8 mouse cellular contexts compared by ENCODE assay signal in the genomic region with DNA sequence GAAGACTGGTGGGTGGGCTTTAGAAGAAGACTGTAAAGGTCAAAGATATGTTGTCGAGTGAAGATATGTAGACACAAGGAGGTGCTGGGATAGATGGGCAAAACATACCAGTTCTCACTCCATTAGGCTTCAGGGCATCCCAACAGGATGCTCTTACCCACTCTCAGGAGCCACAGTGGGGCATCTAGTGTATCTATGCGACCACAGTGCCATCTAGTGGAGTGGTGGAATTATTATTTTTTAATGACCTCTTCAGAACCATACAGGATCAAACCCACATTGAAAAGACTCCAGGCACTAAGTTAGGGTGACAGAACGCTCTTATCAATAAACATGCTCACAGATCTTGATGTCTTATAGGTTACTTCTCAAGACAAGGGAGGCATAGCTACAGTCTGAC.
DNase-seq lines count a peak whose midpoint lies in the region; ATAC-seq and TF ChIP-seq lines count a peak whose summit lies in the region.

No protein-coding gene starts in this region.

- TF ChIP-seq CTCF in E14TG2a.4 (conservative IDR thresholded peaks at IDR 0.05; ENCODE audit: low read length): peak; percentile 33
- peak; percentile 83 for TF ChIP-seq CTCF in intestine, postnatal 0 days (IDR thresholded peaks at IDR 0.05; ENCODE audit: low read depth)
- peak; percentile 57 for TF ChIP-seq CTCF in liver, embryonic 14.5 days (IDR thresholded peaks at IDR 0.05; ENCODE audit: low read depth)

- H3K4me3 ChIP-seq in E14TG2a.4 (replicated peaks; ENCODE audit: low read length): no peak overlapping the region
- no peak overlapping the region for H3K4me3 ChIP-seq in forebrain, embryonic 12.5 days (replicated peaks)
- H3K4me3 ChIP-seq in intestine, postnatal 0 days (ENCODE audit: low read depth, low read length): no peak overlapping the region
- H3K4me3 ChIP-seq in liver, embryonic 14.5 days (ENCODE audit: insufficient read depth in 1 of 2, low read depth in 2 of 2, low read length in 2 of 2): no peak overlapping the region

- DNase-seq in gastrocnemius, adult 18-20 months (ENCODE audit: low spot score): peak; percentile 52
- DNase-seq in gastrocnemius, postnatal 25 days: no peak
- DNase-seq in c-Kit-positive CD71-positive TER-119-positive erythroid progenitor cells, embryonic 14.5 days (ENCODE audit: low spot score): peak; percentile 49
- peak in 2 of 3 experiments; percentile 13 to 20 for DNase-seq in liver, embryonic 14.5 days (ENCODE audit: low read depth in 3 of 3, low spot score in 3 of 3)
- DNase-seq in retina, postnatal 7 days (ENCODE audit: low read depth, low spot score): peak; percentile 43

- 55% methylated on average over 3 of the region's 3 CpGs for WGBS in forebrain, embryonic 12.5 days
- WGBS in intestine, postnatal 0 days: 41% methylated on average over 3 of the region's 3 CpGs
- 24% methylated on average over 3 of the region's 3 CpGs for WGBS in liver, embryonic 14.5 days (ENCODE audit: insufficient replicate concordance)

- H3K4me1 ChIP-seq in E14TG2a.4 (replicated peaks; ENCODE audit: low read depth, low read length): peaks cover 29% of the 10 kb centered on the region
- peaks cover 5% of the 10 kb centered on the region; the same call in 1 of the 2 replicates for H3K4me1 ChIP-seq in forebrain, embryonic 12.5 days
- H3K4me1 ChIP-seq in intestine, postnatal 0 days (replicated peaks; ENCODE audit: control insufficient read depth, insufficient read depth, low read length): no peaks in the 10 kb centered on the region
- no peaks in the 10 kb centered on the region for H3K4me1 ChIP-seq in liver, embryonic 14.5 days (replicated peaks; ENCODE audit: control insufficient read depth in 2 of 2, insufficient read depth in 2 of 2, low read length in 1 of 2)

- H3K27ac ChIP-seq in forebrain, embryonic 12.5 days: no peak overlapping the region
- H3K27ac ChIP-seq in intestine, postnatal 0 days (ENCODE audit: low read depth, low read length): no peak overlapping the region
- no peak overlapping the region for H3K27ac ChIP-seq in liver, embryonic 14.5 days

- ATAC-seq in forebrain, embryonic 12.5 days (ENCODE audit: low FRiP score): 0 out of 2 replicates have a peak, but pooled peaks have one; percentile 46
- ATAC-seq in intestine, postnatal 0 days: no peak
- ATAC-seq in liver, embryonic 14.5 days (ENCODE audit: insufficient read depth): no peak

- no peaks in the 10 kb centered on the region for H3K27me3 ChIP-seq in E14TG2a.4 (ENCODE audit: insufficient read depth, low read length)
- 0 out of 2 replicates have a peak, but pooled peaks cover 19% of the 10 kb centered on the region for H3K27me3 ChIP-seq in forebrain, embryonic 12.5 days
- H3K27me3 ChIP-seq in intestine, postnatal 0 days (replicated peaks; ENCODE audit: control insufficient read depth, insufficient read depth, low read length): no peaks in the 10 kb centered on the region
- no peaks in the 10 kb centered on the region for H3K27me3 ChIP-seq in liver, embryonic 14.5 days (ENCODE audit: control insufficient read depth, insufficient read depth, low read length)

- no peak overlapping the region for H3K9ac ChIP-seq in forebrain, embryonic 12.5 days
- H3K9ac ChIP-seq in intestine, postnatal 0 days (ENCODE audit: low read depth, low read length): no peak overlapping the region
- no peak overlapping the region for H3K9ac ChIP-seq in liver, embryonic 14.5 days (replicated peaks)

- no peak overlapping the region for H3K4me2 ChIP-seq in forebrain, embryonic 12.5 days
- no peak overlapping the region for H3K4me2 ChIP-seq in intestine, postnatal 0 days (replicated peaks; ENCODE audit: low read depth)
- H3K4me2 ChIP-seq in liver, embryonic 14.5 days (ENCODE audit: low read depth): no peak overlapping the region

- TF ChIP-seq EP300 in liver, embryonic 14.5 days (IDR thresholded peaks at IDR 0.05; ENCODE audit: low read depth): no peak

- no peaks in the 10 kb centered on the region for H3K36me3 ChIP-seq in E14TG2a.4 (ENCODE audit: insufficient read depth, low read length)
- H3K36me3 ChIP-seq in forebrain, embryonic 12.5 days (replicated peaks): no peaks in the 10 kb centered on the region
- H3K36me3 ChIP-seq in intestine, postnatal 0 days (ENCODE audit: control insufficient read depth, insufficient read depth): no peaks in the 10 kb centered on the region
- no peaks in the 10 kb centered on the region for H3K36me3 ChIP-seq in liver, embryonic 14.5 days (replicated peaks; ENCODE audit: control insufficient read depth, insufficient read depth, low read depth)

- H3K9me3 ChIP-seq in E14TG2a.4 (ENCODE audit: low read length): no peaks in the 10 kb centered on the region
- H3K9me3 ChIP-seq in forebrain, embryonic 12.5 days: no peaks in the 10 kb centered on the region
- H3K9me3 ChIP-seq in intestine, postnatal 0 days (ENCODE audit: control insufficient read depth): no peaks in the 10 kb centered on the region
- no peaks in the 10 kb centered on the region for H3K9me3 ChIP-seq in liver, embryonic 14.5 days (ENCODE audit: control insufficient read depth, low read length)

Comparison
In these comparisons a context has a peak if more than half of its experiments do, and no peak if none do; other contexts are left out.
1. CTCF ChIP-seq: peak in every context shown above with its lines; median percentile 83 in intestine, postnatal 0 days; 57 in liver, embryonic 14.5 days; 33 in E14TG2a.4.